Mouse (Mus musculus): ENCODE measurements around the gene Ttc22. TPM values are rescaled to one million over a fixed set of nuclear protein-coding genes. Genes with fewer than 3 reads are reported as not detected.

Gene Ttc22
- total RNA-seq, 2 experiments from 2014 or later = 1.0 to 1.7 TPM

DNA sequence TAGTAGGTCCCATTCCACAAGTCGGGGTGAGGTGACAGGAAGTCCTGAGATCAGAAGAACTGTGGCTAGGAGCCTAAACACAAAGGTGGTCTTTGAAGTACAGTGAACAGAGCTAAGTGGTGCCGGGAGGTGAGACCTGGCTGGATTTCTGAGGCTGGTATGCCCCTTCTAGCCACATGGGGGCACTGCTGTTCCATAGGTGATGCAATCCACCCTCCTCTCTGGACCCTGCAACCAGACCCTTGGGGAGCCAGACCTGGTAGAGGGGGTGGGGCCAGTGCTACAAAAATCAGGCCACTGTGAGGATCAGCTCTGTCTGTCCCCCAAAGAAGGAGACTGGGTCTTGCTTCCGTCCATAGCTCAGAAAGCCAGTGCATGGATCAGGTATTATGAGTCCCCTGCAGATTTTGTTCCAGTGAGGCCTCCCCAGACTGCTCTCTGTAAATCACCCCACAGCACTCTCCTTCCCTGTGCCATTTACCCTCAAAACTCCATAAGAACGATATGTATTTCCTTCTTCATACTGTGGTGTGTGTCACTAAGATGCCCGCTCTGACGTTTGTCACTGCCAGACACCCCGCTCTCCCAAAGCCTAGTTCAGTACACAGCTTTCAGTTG is 7.9 kb upstream of the Ttc22 start:
- DNase-seq (ENCODE audit: low spot score in 2 of 2) = peak; percentile 68 to 75
- intact Hi-C loops (cut with DNase I) = loop anchor here (1.0 to 10.0 kb wide), 5 partner anchors 94 to 731 kb away; partner anchors contain the start of gene Ssbp3

DNA sequence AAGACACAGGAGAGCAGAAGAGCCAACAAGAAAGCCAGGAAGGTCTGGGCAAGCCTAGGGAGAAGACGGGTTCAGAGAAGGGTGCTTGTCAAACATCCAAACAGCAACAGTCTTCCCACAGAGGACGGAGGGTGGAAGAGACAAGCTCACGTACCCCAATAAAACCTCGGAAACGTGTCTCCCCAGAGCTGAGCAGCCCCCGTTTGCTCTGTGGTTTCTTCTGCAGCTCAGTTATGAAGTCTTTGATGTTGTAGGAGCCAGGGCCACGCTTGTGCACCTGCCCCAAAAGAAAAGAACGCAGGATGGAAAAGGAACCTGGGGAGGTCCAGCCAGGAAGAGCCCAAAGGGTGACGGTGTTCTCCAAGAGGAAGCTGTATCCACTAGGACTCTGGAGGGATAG is 7.4 kb upstream of the Ttc22 start:
- DNase-seq (ENCODE audit: low spot score in 2 of 2) = no peak
- intact Hi-C loops (cut with DNase I) = loop anchor here (1.0 to 10.0 kb wide), 5 partner anchors 93 to 730 kb away; partner anchors contain the start of gene Ssbp3

DNA sequence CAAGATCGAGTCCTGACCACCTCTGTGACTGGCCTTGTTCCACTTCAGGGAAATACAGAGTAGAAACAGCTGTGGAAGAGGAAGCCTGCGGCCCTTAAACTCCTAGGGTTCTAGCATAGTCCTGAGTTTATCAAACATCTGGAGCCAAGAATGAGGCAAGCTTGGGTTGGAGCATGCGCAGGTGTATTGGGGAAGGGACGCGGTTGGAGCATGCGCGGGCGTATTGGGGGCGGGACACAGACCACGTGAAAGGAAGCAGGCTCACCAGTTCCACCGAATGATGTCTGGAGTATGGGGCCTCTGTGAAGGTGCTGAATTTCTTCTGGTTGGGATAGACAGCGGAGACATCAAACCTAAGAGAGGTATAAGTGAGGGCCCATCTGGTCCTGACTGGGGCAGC is 6.6 kb upstream of the Ttc22 start:
- intact Hi-C loops (cut with DNase I) = loop anchor here (10.0 kb wide), 4 partner anchors 219 to 729 kb away; partner anchors contain the start of gene Ssbp3
- no peak for DNase-seq (ENCODE audit: low spot score in 2 of 2)

DNA sequence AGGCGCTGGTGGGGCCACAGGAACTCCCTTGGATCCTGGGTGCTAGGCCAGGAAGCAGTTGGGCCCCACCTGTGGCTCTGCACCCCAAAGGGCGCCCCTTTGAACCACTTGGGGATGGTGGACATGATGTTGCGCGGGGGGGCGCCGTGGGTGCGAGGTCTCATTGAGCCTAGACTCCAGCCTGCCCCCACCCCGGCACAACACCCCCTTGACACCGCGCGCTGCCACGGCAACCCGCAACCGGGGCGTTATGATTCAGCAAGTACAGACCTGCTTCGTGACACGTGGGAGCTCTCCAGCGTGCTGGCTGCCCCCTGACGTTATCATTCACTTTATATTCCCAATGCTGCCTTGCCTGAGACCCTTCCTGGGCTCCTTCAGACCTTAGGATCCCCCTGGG is 5.2 kb upstream of the Ttc22 start, which contains the start of gene Lexm:
Gene Lexm (minus strand): TSS at position 186 of the 400 bp plus-strand sequence.
- intact Hi-C loops (cut with DNase I) = loop anchor here (10.0 kb wide), 4 partner anchors 218 to 728 kb away; partner anchors contain the start of gene Ssbp3

DNA sequence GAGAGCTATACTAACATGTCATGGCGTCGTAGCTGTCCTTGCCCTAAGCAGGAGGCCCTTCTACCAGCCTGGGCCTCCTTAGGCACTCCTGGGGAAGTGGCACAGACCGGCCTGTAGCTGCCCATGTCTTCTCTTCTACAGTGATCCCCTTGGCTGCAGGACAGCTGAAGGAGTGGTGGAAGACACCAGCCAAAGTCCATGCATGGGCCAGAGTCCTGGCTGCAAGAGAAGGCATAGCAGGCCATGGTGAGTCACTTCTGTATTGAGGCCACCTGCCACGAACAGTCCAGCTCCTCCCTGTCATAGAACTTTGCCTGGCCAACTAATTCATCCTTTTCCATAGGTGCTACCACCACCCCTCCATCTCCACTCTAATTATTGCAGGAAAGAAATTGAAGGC is 3.3 kb upstream of the Ttc22 start:
- DNase-seq (ENCODE audit: low spot score in 2 of 2) = no peak

More for the DNA sequence above, 5.2 kb upstream of the Ttc22 start, which contains the start of gene Lexm:
- DNase-seq (ENCODE audit: low spot score in 2 of 2) = peak in 1 of 2 experiments; percentile 39

DNA sequence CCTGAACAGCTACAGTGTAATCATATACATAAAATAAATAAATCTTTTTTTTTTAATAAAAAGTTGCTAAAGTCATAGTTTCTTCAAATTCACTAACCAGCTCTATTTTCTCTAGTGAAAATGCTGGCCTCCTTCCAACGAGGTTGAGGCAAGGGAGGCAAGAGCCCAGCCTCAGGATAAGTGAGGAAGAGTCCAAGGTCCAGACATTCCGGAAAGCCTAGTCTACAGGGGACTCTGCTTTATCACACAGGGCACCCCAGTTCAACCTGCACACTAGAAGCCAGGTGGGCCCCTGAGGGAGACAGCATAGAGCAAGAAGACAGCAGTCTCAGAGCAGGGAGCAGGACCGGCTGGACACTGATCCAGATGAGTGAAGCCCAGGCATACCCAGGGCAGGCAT is 804 bp upstream of the Ttc22 start:
- intact Hi-C loops (cut with DNase I) = no loop called here

More for the DNA sequence above, 3.3 kb upstream of the Ttc22 start:
- intact Hi-C loops (cut with DNase I) = loop anchor here (10.0 kb wide), 4 partner anchors 216 to 726 kb away; partner anchors contain the start of gene Ssbp3

DNA sequence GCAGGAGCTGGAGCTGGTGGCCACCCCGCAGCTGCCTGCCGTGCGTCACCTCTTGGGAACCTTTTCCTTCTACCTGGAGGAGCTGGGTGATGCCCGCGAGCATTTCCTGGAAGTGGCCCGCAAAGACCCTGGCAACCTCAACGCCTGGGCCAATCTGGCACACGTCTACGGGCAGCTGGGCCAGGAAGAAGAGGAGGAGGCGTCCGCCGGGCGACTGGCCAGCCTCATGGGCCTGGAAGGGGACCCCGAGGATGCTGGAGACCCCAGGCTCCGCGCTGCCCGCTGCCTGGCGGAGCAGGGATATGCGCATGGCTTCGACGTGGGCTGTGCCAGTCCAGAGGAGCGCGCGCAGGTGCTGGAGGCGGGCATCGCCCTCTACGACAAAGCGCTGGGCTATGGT is 480 bp downstream of the Ttc22 start:
- DNase-seq (ENCODE audit: low spot score in 2 of 2) = no peak
- intact Hi-C loops (cut with DNase I) = no loop called here

More for the DNA sequence above, 804 bp upstream of the Ttc22 start:
- no peak for DNase-seq (ENCODE audit: low spot score in 2 of 2)

DNA sequence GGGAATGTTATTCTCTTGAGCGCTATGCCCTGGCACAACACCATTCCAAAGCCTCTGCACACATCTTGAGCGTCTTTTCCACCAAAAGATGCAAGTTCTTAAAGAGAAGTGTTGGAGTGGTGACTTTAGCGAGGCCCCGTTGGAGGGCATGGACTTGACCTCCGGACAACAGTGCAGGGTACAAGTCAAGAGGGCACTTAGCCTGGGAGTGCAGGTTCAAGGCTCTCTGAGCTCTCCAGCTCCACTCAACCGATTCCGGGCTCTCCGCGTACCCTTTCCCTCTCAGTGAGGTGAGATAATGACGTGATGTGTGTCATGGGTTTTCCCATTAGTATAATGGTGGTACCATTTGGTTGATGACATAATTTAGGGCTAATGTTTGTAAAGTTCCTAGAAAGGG is 2.0 kb downstream of the Ttc22 start:
- intact Hi-C loops (cut with DNase I) = no loop called here
- DNase-seq (ENCODE audit: low spot score in 2 of 2) = no peak

DNA sequence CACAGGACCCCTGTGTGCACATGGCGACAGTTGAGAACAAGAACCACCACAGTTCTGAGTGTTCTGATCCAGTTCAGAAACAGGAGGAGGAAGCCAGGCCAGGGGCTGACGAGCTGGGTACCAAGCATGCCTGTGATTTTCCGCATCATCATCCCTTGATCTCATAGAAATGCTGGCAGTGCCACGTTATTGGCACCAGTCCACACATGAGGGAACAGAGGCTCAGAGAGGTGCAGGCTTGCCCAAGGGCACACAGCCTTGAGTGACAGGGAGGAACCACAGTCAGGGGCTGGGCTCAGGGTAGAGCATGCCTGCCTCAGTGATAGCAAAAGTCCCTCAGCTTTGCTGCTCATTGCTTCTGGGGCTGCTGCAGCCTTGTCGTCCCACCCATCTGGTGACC is 5.6 kb downstream of the Ttc22 start:
- intact Hi-C loops (cut with DNase I) = no loop called here
- no peak for DNase-seq (ENCODE audit: low spot score in 2 of 2)

DNA sequence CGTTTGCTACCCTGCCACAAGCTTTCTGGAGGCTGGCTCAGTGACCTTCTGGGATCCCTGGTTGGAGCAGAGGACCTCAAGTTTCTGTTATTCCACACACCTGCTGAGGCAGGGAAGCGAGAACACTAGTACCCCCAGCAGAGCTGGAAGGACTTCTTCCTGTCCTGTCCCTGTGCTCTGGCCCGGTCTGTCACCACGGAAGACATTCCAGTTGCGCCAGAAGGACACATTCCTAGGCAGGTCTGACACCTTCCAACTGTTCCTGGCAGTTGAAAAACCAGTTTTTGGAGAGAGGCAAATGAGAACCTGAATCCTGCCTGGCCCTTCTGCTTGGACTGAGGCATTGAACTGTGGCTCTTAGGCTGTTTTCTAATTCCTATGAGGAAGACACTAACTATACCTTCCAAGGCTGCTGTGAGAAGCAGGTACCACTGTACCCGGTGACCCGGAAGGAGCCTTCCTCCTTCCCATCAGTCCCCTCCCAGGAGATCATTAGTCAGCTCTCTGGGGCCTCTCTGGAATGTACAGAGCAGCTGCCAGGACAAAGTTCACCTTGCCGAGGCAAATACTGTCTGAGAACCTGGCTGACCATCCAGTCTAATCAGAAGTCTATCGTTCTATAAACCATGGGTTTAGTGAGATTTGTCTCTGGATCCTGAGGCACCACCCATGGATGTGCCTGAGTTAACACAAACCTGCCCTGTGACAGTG is 6.6 kb downstream of the Ttc22 start:
- DNase-seq (ENCODE audit: low spot score in 2 of 2) = no peak
- intact Hi-C loops (cut with DNase I) = no loop called here

DNA sequence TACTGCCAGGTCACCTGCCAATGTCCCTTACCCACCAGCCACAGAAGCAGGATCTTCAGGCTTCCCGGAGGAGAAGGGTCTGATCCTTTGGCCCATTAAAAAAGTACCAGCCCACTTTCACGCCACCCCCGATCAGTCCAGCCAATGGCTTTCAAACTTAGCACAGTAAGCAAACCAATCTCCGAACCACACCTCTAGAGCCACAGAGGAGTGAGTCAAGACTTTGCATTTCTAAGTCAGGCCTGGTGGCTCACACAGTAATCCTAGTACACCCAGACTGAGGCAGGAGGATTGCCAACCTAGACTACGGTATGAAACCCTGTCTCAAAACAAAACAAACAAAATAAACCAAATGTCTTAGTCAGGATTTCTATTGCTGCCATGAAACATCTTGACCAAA is 7.1 kb downstream of the Ttc22 start:
- DNase-seq (ENCODE audit: low spot score in 2 of 2) = no peak
- intact Hi-C loops (cut with DNase I) = no loop called here

DNA sequence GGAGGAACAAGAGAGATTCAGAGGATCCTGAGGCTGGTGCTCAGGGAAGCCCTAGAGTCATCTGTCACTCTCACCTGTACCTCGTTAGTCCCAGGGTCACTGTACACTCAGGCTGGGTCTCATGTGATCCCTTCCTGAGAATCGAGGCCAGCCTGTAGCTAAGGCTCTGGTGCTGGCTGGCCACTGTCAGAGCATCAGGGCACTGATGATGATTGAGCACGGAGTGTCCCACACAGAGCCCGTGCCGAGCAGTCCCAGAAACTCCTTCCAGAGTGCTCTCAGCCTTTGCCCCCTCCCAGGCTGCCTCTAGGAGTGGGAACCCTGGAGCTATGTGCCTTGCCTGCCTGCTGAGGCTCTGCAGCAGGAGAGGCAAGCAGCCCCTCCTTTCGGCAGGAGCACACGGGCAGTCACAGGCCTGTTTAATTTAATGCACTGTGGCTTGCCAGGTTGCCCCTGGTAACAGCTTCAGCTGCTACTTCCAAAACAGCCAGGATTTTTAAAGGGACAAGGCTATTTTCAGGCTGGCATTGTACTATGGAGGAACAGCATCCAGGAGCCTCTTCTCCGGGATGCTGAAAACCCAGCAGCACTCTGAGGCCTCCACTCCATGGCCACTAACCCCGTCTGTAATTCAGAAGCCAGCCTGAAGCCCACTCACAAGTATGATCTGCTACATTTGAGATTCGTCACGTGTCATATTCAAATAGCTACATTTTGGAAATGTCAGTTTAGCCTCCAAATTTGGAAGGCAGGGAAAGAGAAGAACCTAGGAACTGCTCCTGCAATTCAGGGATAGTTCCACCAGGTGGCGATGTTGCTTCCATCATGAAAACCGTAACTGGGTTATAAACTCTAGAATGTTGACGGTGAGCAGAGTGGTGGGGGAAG is 8.3 kb downstream of the Ttc22 start:
- peak; percentile 86 to 91 for DNase-seq (ENCODE audit: low spot score in 2 of 2)
- intact Hi-C loops (cut with DNase I) = loop anchor here (1.0 to 5.0 kb wide), 2 partner anchors 78 to 207 kb away; no protein-coding TSS in a partner anchor

DNA sequence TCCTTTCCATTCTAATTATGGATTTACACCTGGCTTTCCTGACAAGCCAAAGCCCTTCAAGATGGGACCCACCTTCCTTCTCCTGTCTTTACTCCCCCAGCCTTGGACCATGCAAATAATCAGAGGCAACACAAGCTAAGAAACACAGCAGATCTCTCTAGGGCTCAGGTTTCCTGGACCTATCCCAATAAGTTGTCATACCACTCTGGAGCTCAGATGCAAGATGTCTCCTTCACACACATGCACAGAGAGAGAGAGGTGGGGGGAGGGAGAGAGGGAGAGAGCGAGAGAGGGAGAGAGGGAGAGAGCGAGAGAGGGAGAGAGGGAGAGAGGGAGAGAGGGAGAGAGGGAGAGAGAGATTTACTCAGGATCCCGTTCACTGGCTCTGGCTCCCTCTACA is 10.1 kb downstream of the Ttc22 start:
- DNase-seq (ENCODE audit: low spot score in 2 of 2) = no peak
- intact Hi-C loops (cut with DNase I) = loop anchor here (5.0 kb wide), 1 partner anchor 205 kb away; no protein-coding TSS in a partner anchor

DNA sequence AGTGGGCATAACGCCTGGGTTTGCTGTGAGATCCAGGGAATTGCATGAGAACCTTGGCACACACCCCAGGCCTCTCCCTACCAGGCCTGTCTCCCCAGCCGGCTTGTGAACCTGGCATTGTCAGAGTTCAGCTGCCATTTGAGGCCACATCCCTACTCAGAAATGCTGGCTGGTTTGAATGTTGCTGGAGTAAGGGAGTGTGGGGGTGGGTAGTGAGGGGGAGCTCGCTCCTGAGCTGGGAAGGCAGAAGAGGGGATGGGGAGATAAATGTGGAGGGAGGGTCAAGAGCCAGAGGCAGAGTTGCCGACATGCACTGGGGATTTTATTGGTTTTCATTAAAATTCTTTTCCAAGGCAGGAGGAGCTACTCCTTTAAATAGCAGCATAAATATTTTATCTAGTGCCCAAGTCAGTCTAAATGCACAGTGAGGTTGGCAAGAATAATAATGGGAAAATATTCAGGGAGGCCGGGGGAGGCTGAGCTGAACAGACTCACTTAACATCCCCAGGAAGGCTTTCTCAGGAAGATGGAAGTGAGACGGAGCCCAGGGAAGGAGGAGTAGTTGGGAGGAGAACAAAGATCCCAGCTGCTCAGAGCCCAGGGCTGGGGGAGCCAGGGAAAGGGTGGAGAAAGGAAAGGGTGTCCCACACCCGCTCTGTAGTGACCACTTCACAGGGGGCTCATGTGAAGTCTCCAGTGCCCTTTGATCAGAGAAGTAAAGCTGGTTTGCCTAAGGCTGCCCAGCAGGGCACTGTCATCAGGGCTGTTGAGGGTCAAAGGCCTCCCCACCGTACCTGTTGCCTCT is 11.3 kb downstream of the Ttc22 start:
- intact Hi-C loops (cut with DNase I) = loop anchor here (5.0 kb wide), 1 partner anchor 204 kb away; no protein-coding TSS in a partner anchor
- DNase-seq (ENCODE audit: low spot score in 2 of 2) = no peak

DNA sequence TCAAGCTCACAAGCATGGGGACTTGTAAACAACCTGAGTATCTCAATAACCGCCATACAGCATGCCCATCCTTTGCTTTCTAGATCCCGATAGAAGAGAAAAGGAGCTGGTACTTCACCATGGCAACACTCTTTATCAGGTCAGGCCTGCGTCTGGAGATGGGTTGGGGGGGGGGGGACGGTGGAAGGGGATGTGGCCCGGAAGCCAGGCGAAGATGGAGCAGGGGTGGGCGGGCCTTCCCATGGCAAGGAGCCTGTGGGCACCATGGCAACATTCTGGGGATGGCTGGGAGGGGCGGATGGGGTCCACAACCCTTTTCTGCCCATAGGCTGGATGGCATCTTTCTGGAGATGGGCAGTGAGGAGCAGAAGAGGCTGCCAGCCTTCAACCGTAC is 11.9 kb downstream of the Ttc22 start:
- DNase-seq (ENCODE audit: low spot score in 2 of 2) = no peak
- intact Hi-C loops (cut with DNase I) = loop anchor here (5.0 kb wide), 1 partner anchor 203 kb away; no protein-coding TSS in a partner anchor

DNA sequence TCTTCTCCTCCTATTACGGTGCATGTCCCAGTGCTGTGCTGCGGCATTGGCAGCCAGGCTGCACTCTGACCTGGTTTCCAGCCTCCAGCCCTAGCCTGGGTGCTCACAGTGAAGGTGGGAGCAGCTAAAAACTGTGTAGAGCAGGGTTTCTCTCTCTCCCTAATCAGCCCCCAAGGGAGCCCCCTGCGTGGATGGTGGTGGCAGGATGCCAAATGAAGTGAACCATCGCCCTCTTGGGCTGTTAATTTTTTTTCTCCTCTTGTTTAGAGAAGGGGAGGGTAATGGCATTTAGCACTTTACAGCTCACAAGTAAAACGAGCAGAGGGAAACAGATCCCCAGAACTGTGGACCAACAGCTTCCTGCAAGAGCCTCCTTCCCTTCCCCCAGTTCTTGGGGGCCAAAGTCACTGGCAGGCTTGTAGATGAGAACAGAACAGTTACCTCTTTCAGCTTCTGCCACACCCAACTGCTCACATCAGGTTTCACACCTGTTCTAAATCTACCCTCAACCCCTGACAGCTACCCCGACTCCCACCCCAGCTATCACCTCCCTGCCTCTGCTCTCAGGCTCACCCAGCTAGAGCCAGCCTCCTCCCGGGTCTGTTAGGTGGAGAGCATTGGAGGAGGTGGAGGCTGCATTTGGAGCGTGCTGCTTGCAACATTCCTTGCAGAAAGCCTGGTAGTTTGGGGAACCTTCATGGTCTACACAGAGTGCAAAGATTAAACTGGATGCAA is 21.4 kb downstream of the Ttc22 start:
- intact Hi-C loops (cut with DNase I) = no loop called here
- no peak for DNase-seq (ENCODE audit: low spot score in 2 of 2)

DNA sequence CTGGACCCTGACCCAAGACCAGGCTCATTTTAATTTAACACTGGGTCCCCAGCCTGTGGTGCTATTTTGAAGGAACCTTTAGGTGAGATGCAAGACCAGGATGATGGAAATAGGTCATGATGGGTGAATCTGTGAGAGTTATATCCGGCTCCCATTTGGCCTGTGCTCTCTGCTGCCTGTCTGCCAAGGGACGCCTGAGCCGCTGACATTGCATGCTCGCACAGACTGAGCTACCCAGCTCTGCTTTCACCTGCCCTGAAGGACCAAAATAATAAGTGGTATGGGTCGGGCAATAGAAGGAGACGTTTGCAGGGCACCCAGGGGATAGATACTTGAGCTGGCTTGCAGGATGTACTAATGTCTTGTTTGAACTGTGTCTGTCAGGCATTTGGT is 22.0 kb downstream of the Ttc22 start:
- intact Hi-C loops (cut with DNase I) = no loop called here
- no peak for DNase-seq (ENCODE audit: low spot score in 2 of 2)

DNA sequence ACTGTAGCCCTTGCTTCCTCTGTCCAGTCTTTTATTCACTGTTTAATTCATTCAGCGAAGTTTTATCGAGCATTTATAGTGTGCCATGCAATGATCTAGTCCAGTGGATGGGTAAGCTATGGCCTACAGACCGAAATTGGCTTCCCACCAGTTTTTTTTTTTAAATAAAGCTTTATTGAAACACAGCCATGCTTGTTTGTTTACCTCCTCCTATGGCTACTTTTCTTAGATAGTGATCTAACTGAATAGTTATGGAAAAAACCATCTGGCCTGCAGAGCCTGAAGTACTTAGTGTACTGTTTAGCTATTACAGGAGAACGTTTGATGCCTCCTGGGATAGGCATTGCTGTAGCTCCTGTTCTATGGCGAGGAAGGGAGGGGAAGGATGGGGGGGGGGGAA is 23.6 kb downstream of the Ttc22 start:
- no peak for DNase-seq (ENCODE audit: low spot score in 2 of 2)
- intact Hi-C loops (cut with DNase I) = no loop called here
